Mouse (Mus musculus): Measurements from ENCODE around the gene Nodal. TPM values are rescaled to one million over a fixed set of nuclear protein-coding genes. Genes with fewer than 3 reads are reported as not detected.
A peak's percentile ranks its signal among the peaks of the same experiment; 100 is the strongest.

Nodal gene
- polyA plus RNA-seq, 1 experiment from 2014 or later: 0.38 TPM

- no peaks in the 10 kb centered on the region for H3K4me1 ChIP-seq
- H3K27ac ChIP-seq: no peak overlapping the region
- no peak overlapping the region for H3K4me2 ChIP-seq
- H3K9ac ChIP-seq: no peak overlapping the region
- no peaks in the 10 kb centered on the region for H3K36me3 ChIP-seq
- H3K27me3 ChIP-seq: peaks cover under 1% of the 10 kb centered on the region; the same call in 1 of the 2 replicates
- WGBS: 91% methylated on average over 5 of the region's 5 CpGs
- H3K4me3 ChIP-seq (replicated peaks): no peak overlapping the region
- ATAC-seq (replicated peaks; ENCODE audit: low FRiP score): no peak
- no peaks in the 10 kb centered on the region for H3K9me3 ChIP-seq (replicated peaks)
These were observed 17.4 kb upstream of the Nodal start for GRCm38 (mm10) chr10:61400407-61400806.

DNA sequence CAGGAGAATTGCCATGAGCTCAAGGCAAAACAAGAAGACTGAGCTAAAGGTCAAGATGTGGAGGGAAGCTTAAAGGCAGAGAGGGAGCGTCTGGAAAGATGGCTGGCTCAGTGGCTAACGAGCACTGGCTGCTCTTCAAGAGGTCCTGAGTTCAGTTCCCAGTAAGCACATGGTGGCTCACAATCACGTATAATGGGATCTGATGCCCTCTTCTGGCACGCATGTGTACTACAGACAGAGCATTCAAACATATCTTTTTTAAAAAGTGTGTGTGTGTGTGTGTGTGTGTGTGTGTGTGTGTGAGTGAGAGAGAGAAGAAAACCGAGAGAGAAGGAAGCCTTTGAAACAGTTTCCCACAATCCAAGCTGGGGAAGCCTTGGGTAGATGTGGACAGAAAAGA is 15.3 kb upstream of the Nodal start:
- no peak overlapping the region for H3K27ac ChIP-seq
- no peaks in the 10 kb centered on the region for H3K9me3 ChIP-seq (replicated peaks)
- H3K36me3 ChIP-seq: no peaks in the 10 kb centered on the region
- no peak overlapping the region for H3K4me3 ChIP-seq (replicated peaks)
- no peak overlapping the region for H3K9ac ChIP-seq
- 76% methylated on average over 5 of the region's 5 CpGs for WGBS
- no peak overlapping the region for H3K4me2 ChIP-seq
- 0 out of 2 replicates have a peak, but pooled peaks cover 3% of the 10 kb centered on the region for H3K4me1 ChIP-seq
- no peak for ATAC-seq (replicated peaks; ENCODE audit: low FRiP score)
- H3K27me3 ChIP-seq: peaks cover 10% of the 10 kb centered on the region

DNA sequence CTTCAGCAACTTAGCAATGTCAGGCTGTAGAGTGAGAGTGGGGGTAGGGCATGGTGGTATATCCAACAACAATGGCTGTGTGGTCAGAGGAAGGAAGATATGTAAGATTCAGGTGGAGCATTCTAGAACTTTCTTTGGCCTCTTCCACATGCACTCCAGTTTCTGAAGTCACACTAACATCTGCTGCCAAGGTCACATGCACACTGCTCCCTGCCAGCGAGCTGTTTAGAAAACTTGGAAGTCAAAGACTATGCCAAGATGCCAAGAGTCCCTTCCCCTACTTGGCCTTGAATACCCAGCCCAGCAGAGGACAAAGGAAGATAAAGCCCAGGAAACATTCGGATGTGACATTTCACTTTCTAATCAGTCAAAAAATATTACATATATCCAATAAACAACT is 14.9 kb upstream of the Nodal start:
- Histone ChIP-seq H3K9ac (no peak overlapping the region), H3K27me3 (peaks cover 10% of the 10 kb centered on the region), H3K9me3 (replicated peaks) (no peaks in the 10 kb centered on the region), H3K27ac (no peak overlapping the region), H3K36me3 (no peaks in the 10 kb centered on the region), H3K4me2 (no peak overlapping the region), H3K4me1 (0 out of 2 replicates have a peak, but pooled peaks cover 3% of the 10 kb centered on the region), H3K4me3 (replicated peaks) (no peak overlapping the region)
- ATAC-seq (replicated peaks; ENCODE audit: low FRiP score): no peak
- WGBS: 88% methylated on average over 2 of the region's 2 CpGs

DNA sequence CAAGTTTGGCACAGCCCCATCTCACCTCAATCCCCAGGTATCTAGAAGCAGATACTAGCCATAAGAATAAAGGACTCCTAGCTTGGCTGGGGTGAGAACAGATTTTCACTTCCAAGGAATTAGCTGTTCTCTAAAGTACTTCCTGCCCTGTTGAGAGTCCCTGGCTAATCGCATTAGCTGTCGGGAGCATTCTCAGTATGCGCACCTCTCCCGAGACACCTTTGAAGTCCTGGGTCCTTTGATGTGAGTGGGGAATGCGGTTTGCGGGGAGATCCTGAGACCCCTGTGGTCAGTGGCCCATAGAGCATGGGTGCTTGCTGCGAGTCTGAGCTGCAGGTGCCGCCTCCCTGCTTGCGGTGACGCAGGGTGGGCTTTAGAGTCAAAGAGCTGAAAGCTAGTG is 11.8 kb upstream of the Nodal start:
- Histone ChIP-seq H3K36me3 (no peaks in the 10 kb centered on the region), H3K9me3 (replicated peaks) (no peaks in the 10 kb centered on the region), H3K27me3 (peaks cover 10% of the 10 kb centered on the region), H3K9ac (no peak overlapping the region), H3K4me1 (peaks cover 8% of the 10 kb centered on the region; the same call in 1 of the 2 replicates), H3K4me2 (0 out of 2 replicates have a peak overlapping the region, but pooled peaks have one; percentile 7), H3K27ac (no peak overlapping the region), H3K4me3 (replicated peaks) (no peak overlapping the region)
- WGBS: 13% methylated on average over 10 of the region's 10 CpGs
- no peak for ATAC-seq (replicated peaks; ENCODE audit: low FRiP score)

DNA sequence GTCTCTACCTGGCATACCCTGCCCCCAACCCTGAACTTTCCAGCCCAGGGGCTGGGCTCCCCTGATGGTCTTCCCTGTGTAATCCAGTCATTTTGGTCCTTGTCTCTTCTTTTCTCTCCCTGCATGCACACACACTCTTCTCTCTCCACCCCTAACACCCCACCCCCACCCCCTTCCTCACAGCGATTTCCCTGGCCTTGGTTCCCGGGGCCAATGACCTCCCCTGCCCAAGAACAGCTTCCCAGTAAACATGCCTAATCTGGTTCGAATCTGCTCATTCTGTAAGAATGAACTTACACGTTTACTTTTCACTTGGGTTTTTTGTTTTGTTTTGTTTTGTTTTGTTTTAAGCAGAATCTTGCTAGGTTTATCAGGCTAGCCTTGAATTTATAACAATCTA is 8.0 kb upstream of the Nodal start:
- no peak overlapping the region for H3K9ac ChIP-seq
- H3K9me3 ChIP-seq (replicated peaks): no peaks in the 10 kb centered on the region
- H3K36me3 ChIP-seq: no peaks in the 10 kb centered on the region
- H3K4me3 ChIP-seq (replicated peaks): no peak overlapping the region
- peaks cover 8% of the 10 kb centered on the region; the same call in 1 of the 2 replicates for H3K4me1 ChIP-seq
- WGBS: 8% methylated on average over 4 of the region's 4 CpGs
- no peak overlapping the region for H3K4me2 ChIP-seq
- H3K27me3 ChIP-seq: peaks cover 13% of the 10 kb centered on the region
- H3K27ac ChIP-seq: no peak overlapping the region
- no peak for ATAC-seq (replicated peaks; ENCODE audit: low FRiP score)

- no peak for ATAC-seq (replicated peaks; ENCODE audit: low FRiP score)
- Histone ChIP-seq H3K9ac (no peak overlapping the region), H3K36me3 (no peaks in the 10 kb centered on the region), H3K9me3 (replicated peaks) (no peaks in the 10 kb centered on the region), H3K27ac (no peak overlapping the region), H3K4me3 (replicated peaks) (no peak overlapping the region), H3K27me3 (peaks cover 17% of the 10 kb centered on the region), H3K4me2 (no peak overlapping the region), H3K4me1 (peaks cover 8% of the 10 kb centered on the region; the same call in 1 of the 2 replicates)
- 35% methylated on average over 9 of the region's 9 CpGs for WGBS
These were observed 7.6 kb upstream of the Nodal start for GRCm38 (mm10) chr10:61410193-61410592.

- 37% methylated on average over 21 of the region's 21 CpGs for WGBS
- H3K4me1 ChIP-seq: peaks cover 10% of the 10 kb centered on the region
- ATAC-seq (replicated peaks; ENCODE audit: low FRiP score): no peak; the same call in 1 of the 2 replicates
- no peak overlapping the region for H3K27ac ChIP-seq
- no peak overlapping the region for H3K9ac ChIP-seq
- peaks cover 35% of the 10 kb centered on the region for H3K27me3 ChIP-seq
- no peaks in the 10 kb centered on the region for H3K9me3 ChIP-seq (replicated peaks)
- H3K4me2 ChIP-seq: no peak overlapping the region
- no peaks in the 10 kb centered on the region for H3K36me3 ChIP-seq
- H3K4me3 ChIP-seq (replicated peaks): no peak overlapping the region
These were observed 4.7 kb upstream of the Nodal start for GRCm38 (mm10) chr10:61412910-61413625.

DNA sequence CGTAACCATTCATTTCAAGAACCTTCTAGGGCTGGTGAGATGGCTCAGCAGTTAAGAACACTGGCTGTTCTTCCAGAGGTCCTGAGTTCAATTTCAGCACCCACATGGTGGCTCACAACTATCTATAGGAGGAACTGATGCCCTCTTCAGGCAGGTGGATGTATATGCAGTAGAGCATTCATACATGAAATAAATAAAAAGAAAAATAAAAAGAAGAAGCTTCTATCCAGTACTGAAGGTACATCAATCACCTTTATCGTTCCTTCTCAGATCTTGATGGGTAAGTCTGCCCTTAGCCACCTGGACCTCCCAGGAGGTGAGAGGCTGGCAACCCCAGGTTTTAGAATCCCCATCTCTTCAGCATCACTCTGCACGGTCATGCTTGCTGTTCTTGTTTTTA is 2.5 kb upstream of the Nodal start:
- no peak overlapping the region for H3K9ac ChIP-seq
- H3K27ac ChIP-seq: no peak overlapping the region
- no peaks in the 10 kb centered on the region for H3K9me3 ChIP-seq (replicated peaks)
- H3K4me3 ChIP-seq (replicated peaks): no peak overlapping the region
- no peaks in the 10 kb centered on the region for H3K36me3 ChIP-seq
- no peak for ATAC-seq (replicated peaks; ENCODE audit: low FRiP score)
- peaks cover 57% of the 10 kb centered on the region for H3K27me3 ChIP-seq
- peaks cover 21% of the 10 kb centered on the region for H3K4me1 ChIP-seq
- no peak overlapping the region for H3K4me2 ChIP-seq
- 70% methylated on average over 3 of the region's 3 CpGs for WGBS

GRCm38 (mm10) chr10:61415890-61416289 is 1.9 kb upstream of the Nodal start:
- Histone ChIP-seq H3K4me3 (replicated peaks) (no peak overlapping the region), H3K4me1 (peaks cover 20% of the 10 kb centered on the region), H3K9ac (no peak overlapping the region), H3K4me2 (no peak overlapping the region), H3K27ac (no peak overlapping the region), H3K36me3 (no peaks in the 10 kb centered on the region), H3K27me3 (peaks cover 64% of the 10 kb centered on the region), H3K9me3 (replicated peaks) (no peaks in the 10 kb centered on the region)
- WGBS: 24% methylated on average over 8 of the region's 8 CpGs
- no peak for ATAC-seq (replicated peaks; ENCODE audit: low FRiP score)

- Histone ChIP-seq H3K4me2 (no peak overlapping the region), H3K4me3 (replicated peaks) (no peak overlapping the region), H3K9ac (no peak overlapping the region), H3K36me3 (no peaks in the 10 kb centered on the region), H3K4me1 (peaks cover 20% of the 10 kb centered on the region), H3K9me3 (replicated peaks) (no peaks in the 10 kb centered on the region), H3K27ac (no peak overlapping the region), H3K27me3 (peaks cover 64% of the 10 kb centered on the region)
- ATAC-seq (replicated peaks; ENCODE audit: low FRiP score): no peak
- WGBS: 37% methylated on average over 7 of the region's 7 CpGs
These were observed 1.2 kb upstream of the Nodal start for GRCm38 (mm10) chr10:61416561-61416960.

DNA sequence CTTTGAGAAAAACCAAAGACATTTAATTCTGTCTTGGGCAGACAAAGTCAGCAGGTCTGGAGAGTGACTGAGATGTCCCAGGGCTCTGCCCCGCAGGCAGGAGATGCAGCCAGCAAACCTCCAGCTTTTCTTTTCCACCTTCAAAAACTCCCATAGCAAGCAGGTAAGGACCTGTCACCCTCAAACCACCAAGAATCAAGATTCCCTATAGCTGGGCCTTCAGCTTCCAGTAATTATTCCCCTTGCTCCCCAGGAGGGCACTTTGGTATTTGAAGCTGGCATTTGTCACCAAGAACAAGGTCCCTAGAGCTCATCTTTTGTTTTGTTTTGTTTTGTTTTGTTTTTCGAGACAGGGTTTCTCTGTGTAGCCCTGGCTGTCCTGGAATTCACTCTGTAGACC is 726 bp upstream of the Nodal start:
- no peaks in the 10 kb centered on the region for H3K36me3 ChIP-seq
- WGBS: 43% methylated on average over 2 of the region's 2 CpGs
- ATAC-seq (replicated peaks; ENCODE audit: low FRiP score): no peak

DNA sequence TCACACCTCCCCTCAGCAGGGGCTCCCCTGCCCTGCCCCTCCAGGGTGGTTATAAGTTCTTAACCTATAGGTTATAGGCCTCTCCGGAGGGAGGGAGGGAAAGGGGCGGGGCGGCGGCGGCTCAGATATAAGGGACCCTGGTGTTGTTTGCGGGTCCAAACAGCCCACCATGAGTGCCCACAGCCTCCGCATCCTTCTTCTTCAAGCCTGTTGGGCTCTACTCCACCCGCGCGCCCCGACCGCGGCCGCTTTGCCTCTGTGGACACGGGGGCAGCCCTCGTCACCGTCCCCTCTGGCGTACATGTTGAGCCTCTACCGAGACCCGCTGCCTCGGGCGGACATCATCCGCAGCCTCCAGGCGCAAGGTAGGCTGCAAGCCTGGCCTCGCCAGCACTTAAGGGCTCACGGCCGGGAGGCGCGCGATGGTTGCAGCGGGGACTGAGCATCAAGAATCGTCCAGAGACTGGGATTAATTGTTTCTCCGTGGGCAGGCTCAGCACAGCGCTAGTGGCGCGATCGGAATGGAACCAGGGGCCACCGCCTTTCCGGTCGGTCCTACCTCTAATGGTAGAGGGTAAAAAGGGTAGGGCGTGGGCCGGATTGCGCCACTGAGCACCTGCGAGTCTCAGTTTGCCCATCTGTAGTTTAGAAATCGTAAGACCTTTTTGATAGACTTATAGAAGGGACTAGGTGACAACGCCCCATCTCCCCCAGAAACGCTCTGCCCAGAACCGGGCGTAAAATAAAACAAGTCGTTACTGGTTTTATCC is 544 bp downstream of the Nodal start:
- ATAC-seq (replicated peaks; ENCODE audit: low FRiP score): peak; percentile 26; the same call in 1 of the 2 replicates

More for the DNA sequence above, 726 bp upstream of the Nodal start:
- Histone ChIP-seq H3K27ac (no peak overlapping the region), H3K4me1 (peaks cover 20% of the 10 kb centered on the region), H3K9me3 (replicated peaks) (no peaks in the 10 kb centered on the region), H3K4me3 (replicated peaks) (no peak overlapping the region), H3K27me3 (peaks cover 64% of the 10 kb centered on the region), H3K4me2 (no peak overlapping the region), H3K9ac (no peak overlapping the region)

More for the DNA sequence above, 544 bp downstream of the Nodal start:
- Histone ChIP-seq H3K9me3 (replicated peaks) (no peaks in the 10 kb centered on the region), H3K9ac (peak overlapping the region; percentile 32), H3K27ac (no peak overlapping the region), H3K27me3 (peaks cover 64% of the 10 kb centered on the region), H3K36me3 (no peaks in the 10 kb centered on the region), H3K4me1 (peaks cover 20% of the 10 kb centered on the region), H3K4me2 (peak overlapping the region; percentile 83), H3K4me3 (replicated peaks) (peak overlapping the region; percentile 46)
- WGBS: 2% methylated on average over 50 of the region's 50 CpGs

All from kidney, embryonic 15.5 days (tissue).